Mouse (Mus musculus): ENCODE measurements at regions not wholly inside any gene's neighbourhood (a gene's known extent, or its start where the extent isn't known, plus 50 kb on each side); places are given as distances from the start of the nearest gene placed in this dataset.

DNA sequence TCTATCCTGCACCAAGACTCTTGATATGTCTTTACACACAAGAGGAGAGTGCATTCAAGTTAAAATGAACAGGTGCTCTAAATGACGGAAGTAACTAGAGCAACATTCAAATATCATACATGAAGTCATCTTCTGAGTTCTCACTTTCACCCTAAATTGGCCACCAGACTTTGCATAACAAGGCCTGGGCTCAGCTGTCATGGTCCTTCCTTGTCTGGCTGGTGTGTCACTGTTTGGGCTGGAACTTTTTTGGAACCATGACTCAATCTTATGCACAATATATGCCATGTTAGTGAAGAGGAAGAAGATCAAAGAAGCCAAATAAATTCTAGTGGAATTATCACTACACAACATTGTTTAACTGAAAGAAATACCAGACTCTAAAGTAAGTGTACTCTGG lies 318.7 kb upstream of the BB014433 start:
- TF ChIP-seq CTCF (IDR thresholded peaks at IDR 0.05; ENCODE audit: borderline replicate concordance, extremely low read depth, insufficient read depth, insufficient read length) (no peak), POLR2A (IDR thresholded peaks at IDR 0.05; ENCODE audit: borderline replicate concordance, extremely low read depth, insufficient read depth, insufficient read length, poor library complexity, severe bottlenecking) (no peak)
